Mouse (Mus musculus): ENCODE measurements around the gene Ncoa3.

Gene Ncoa3

GRCm38 (mm10) chr2:166001768-166002167, 9.3 kb downstream of the Ncoa3 start:
- no peak for DNase-seq (ENCODE audit: low read depth, low spot score)

- no peak for DNase-seq (ENCODE audit: low read depth, low spot score)
Measured at GRCm38 (mm10) chr2:166002429-166002828, 10.0 kb downstream of the Ncoa3 start.

- no peak for DNase-seq (ENCODE audit: low read depth, low spot score)
Measured at GRCm38 (mm10) chr2:166003004-166003403, 10.6 kb downstream of the Ncoa3 start.

GRCm38 (mm10) chr2:166007046-166007445, 14.6 kb downstream of the Ncoa3 start:
- no peak for DNase-seq (ENCODE audit: low read depth, low spot score)

GRCm38 (mm10) chr2:166008558-166009392, 16.3 kb downstream of the Ncoa3 start:
- no peak for DNase-seq (ENCODE audit: low read depth, low spot score)

GRCm38 (mm10) chr2:166009393-166009947, 17.0 kb downstream of the Ncoa3 start:
- DNase-seq (ENCODE audit: low read depth, low spot score) = no peak

- no peak for DNase-seq (ENCODE audit: low read depth, low spot score)
Measured at GRCm38 (mm10) chr2:166010321-166010720, 17.9 kb downstream of the Ncoa3 start.

- DNase-seq (ENCODE audit: low read depth, low spot score) = no peak
Measured at GRCm38 (mm10) chr2:166011422-166011821, 19.0 kb downstream of the Ncoa3 start.

- no peak for DNase-seq (ENCODE audit: low read depth, low spot score)
Measured at GRCm38 (mm10) chr2:166012145-166012544, 19.7 kb downstream of the Ncoa3 start.

- DNase-seq (ENCODE audit: low read depth, low spot score) = no peak
Measured at GRCm38 (mm10) chr2:166018769-166019168, 26.3 kb downstream of the Ncoa3 start.

GRCm38 (mm10) chr2:166020026-166020425, 27.6 kb downstream of the Ncoa3 start:
- DNase-seq (ENCODE audit: low read depth, low spot score) = no peak

GRCm38 (mm10) chr2:166021073-166021610, 28.7 kb downstream of the Ncoa3 start:
- no peak for DNase-seq (ENCODE audit: low read depth, low spot score)

GRCm38 (mm10) chr2:166021642-166022041, 29.2 kb downstream of the Ncoa3 start:
- no peak for DNase-seq (ENCODE audit: low read depth, low spot score)

- DNase-seq (ENCODE audit: low read depth, low spot score) = no peak
Measured at GRCm38 (mm10) chr2:166022327-166022726, 29.9 kb downstream of the Ncoa3 start.

- DNase-seq (ENCODE audit: low read depth, low spot score) = no peak
Measured at GRCm38 (mm10) chr2:166024079-166024478, 31.6 kb downstream of the Ncoa3 start.

- no peak for DNase-seq (ENCODE audit: low read depth, low spot score)
Measured at GRCm38 (mm10) chr2:166024621-166025020, 32.2 kb downstream of the Ncoa3 start.

- DNase-seq (ENCODE audit: low read depth, low spot score) = no peak
Measured at GRCm38 (mm10) chr2:166025943-166026342, 33.5 kb downstream of the Ncoa3 start.

- no peak for DNase-seq (ENCODE audit: low read depth, low spot score)
Measured at GRCm38 (mm10) chr2:166027834-166028233, 35.4 kb downstream of the Ncoa3 start.

GRCm38 (mm10) chr2:166029232-166029631, 36.8 kb downstream of the Ncoa3 start:
- DNase-seq (ENCODE audit: low read depth, low spot score) = no peak

GRCm38 (mm10) chr2:166030256-166030995, 38.0 kb downstream of the Ncoa3 start:
- no peak for DNase-seq (ENCODE audit: low read depth, low spot score)

GRCm38 (mm10) chr2:166031120-166031929, 38.9 kb downstream of the Ncoa3 start:
- DNase-seq (ENCODE audit: low read depth, low spot score) = peak; percentile 25
